Mouse (Mus musculus) embryo, embryonic 11 days (tissue): ENCODE data around the gene Olfr975.
"Not testable (repeated sequence)": the region's sequence is repeated elsewhere in the genome, so short reads cannot be mapped to it uniquely, and the experiment has no call there.

Experiments
- DNase-seq: peaks from one replicate; pipeline ENCODE4 v3.0.0-alpha.2; 2015

Olfr975 gene

GRCm38 (mm10) chr9:39951946-39952345 is at the start of gene Olfr975:
Olfr975 (minus strand) TSS chr9:39952046.
- DNase-seq, result no peak

- DNase-seq, result no peak
Measured at GRCm38 (mm10) chr9:39991813-39992212, 40.0 kb upstream of the Olfr975 start, which contains the start of gene Olfr978. Olfr978 (plus strand) TSS chr9:39992113.

GRCm38 (mm10) chr9:39976581-39977145 is 24.8 kb upstream of the Olfr975 start:
- DNase-seq, result not testable (repeated sequence)

- DNase-seq, result not testable (repeated sequence)
Measured at GRCm38 (mm10) chr9:39961033-39961432, 9.2 kb upstream of the Olfr975 start, which contains the start of gene Olfr976. Olfr976 (minus strand) TSS chr9:39961133.

- no peak for DNase-seq
Measured at GRCm38 (mm10) chr9:39937201-39937600, 14.6 kb downstream of the Olfr975 start, which contains the start of gene Olfr974. Olfr974 (plus strand) TSS chr9:39937501.

- not testable (repeated sequence) for DNase-seq
Measured at GRCm38 (mm10) chr9:39928837-39929236, 23.0 kb downstream of the Olfr975 start.

GRCm38 (mm10) chr9:39927975-39928836 is 23.6 kb downstream of the Olfr975 start:
- not testable (repeated sequence) for DNase-seq

GRCm38 (mm10) chr9:39909939-39910338 is 41.9 kb downstream of the Olfr975 start:
- no peak for DNase-seq

- DNase-seq, result no peak
Measured at GRCm38 (mm10) chr9:39907036-39907435, 44.8 kb downstream of the Olfr975 start, which contains the start of gene Olfr229. Olfr229 (plus strand) TSS chr9:39907336.

- no peak for DNase-seq
Measured at GRCm38 (mm10) chr9:39905106-39905505, 46.7 kb downstream of the Olfr975 start.
